Mouse (Mus musculus): ENCODE data around the gene Tll2.

Gene Tll2

GRCm38 (mm10) chr19:41086700-41087099 lies 119.9 kb downstream of the Tll2 start:
- peak; percentile 76 to 77 for DNase-seq

GRCm38 (mm10) chr19:41086289-41086688 lies 120.3 kb downstream of the Tll2 start:
- DNase-seq, result no peak

- no peak for DNase-seq
These were observed 123.0 kb downstream of the Tll2 start for GRCm38 (mm10) chr19:41083646-41084045.

DNA sequence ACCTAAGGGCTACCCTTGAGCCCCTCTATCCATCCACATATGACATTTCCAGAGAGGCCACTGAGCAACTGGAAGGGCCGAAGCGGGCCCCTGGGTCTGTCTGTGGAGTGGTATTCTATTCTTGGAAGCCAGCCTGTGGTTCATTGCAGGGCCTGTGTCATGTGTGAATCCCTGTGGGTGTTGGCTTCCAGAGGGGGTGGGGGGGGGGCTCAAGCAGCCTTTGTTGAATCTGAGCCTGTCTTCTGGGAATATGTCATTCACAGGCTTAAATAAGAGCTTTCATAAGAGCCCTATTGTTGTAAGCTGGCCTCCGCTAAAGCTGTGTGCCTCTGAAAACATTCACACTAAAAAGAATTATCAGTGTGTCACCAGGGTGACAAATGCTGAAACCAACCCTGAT lies 125.0 kb downstream of the Tll2 start:
- DNase-seq, result no peak

- DNase-seq, result no peak
These were observed 129.7 kb downstream of the Tll2 start, which contains the start of gene Opalin for GRCm38 (mm10) chr19:41076906-41077305. TSS of gene Opalin (minus strand) at chr19:41077113.

DNA sequence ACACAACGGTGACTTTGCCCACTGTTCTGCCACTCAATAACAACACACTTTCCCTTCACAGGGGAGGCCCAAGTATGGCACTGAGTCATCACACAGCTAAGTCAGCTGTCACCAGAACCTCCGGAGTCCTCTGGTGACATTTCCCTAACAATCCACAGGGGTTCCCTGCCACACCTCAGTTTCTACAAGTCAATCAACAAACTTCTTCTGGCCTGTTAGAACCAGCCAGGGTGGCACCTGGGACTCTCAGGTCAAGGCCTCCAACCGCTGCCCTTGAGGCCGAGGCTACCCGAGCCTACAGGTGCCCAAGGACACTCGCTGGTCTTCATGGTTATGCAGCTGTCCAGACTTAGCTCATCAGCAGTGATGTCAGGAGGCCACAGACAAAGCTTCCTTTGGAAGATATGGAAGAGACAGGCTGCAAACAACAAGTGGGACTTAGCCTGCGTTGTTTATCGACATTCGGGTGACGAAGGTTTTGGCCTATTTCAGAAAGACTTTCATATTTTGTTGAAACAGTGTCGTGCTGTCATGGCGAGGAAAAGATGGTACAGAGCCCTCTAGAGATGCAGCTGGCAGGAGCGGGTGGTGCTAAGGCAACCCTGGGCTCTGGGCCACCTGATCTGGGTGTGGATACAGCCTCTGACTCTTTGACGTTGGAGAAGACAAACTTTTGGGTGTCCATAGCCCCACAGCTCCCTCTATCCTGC lies 132.7 kb downstream of the Tll2 start:
- DNase-seq, result no peak

- DNase-seq, result peak; percentile 94 to 95
These were observed 135.1 kb downstream of the Tll2 start for GRCm38 (mm10) chr19:41071500-41071899.

- no peak for DNase-seq
These were observed 151.9 kb downstream of the Tll2 start for GRCm38 (mm10) chr19:41054702-41055101.

GRCm38 (mm10) chr19:41053530-41053929 lies 153.1 kb downstream of the Tll2 start:
- peak; percentile 54 to 61 for DNase-seq

DNA sequence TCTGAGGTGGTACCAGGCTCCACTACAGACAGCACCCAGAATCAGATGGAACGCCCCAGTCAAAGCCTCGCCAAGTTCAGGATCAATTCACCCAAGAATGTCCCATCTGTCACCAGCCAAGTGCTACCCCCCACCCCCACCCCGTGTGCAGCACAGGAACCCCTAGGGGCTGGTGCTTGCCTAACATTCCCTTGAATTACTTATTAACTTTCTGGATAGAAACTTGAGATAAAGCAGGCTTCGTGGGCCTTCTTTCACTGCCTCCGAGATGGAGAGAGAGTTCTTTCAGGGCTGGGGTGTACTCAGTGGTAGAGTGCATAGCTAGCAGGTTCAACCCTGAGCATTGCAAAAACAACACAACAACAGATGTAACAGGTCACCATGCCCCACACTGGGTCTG lies 154.4 kb downstream of the Tll2 start:
- peak in 1 of 2 experiments; percentile 28 for DNase-seq

DNA sequence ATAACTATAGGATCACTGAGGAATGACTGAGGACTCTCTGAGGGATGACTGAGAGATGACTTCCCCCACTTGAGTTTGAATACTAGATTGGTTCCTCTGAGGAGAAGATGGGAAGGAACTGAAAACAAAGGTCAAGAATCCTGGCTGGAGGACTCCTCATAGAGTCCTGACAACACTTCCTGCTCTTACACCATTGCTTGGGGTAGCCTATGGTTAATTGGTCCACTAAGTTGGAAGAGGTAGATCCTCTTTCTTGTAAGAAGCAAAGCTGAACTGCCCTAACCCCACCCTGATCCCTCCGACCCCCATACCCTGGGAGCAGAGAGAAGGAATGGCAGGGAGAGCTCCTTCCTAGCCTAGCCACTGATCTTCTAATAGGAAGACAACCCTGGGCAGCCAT lies 154.9 kb downstream of the Tll2 start:
- no peak for DNase-seq

DNA sequence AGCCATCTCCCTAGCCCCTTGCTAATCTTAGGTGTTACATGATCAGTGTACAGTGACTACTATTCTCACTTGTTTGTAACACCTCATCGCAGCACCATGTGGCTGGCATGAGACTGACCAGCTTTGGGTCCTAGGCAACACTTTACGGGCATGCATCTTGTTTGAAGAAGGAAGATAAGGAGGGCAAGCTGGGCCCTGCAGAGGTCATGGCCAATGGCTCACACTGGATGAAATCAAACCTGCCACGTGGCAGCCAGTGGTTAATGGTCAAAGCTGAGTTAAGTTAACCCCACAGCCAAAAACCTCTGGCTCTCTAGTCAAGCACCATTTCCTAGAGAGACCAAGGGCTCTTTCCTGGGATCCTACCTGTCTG lies 158.5 kb downstream of the Tll2 start:
- DNase-seq, result no peak

GRCm38 (mm10) chr19:41047437-41048186 lies 159.0 kb downstream of the Tll2 start:
- no peak for DNase-seq

DNA sequence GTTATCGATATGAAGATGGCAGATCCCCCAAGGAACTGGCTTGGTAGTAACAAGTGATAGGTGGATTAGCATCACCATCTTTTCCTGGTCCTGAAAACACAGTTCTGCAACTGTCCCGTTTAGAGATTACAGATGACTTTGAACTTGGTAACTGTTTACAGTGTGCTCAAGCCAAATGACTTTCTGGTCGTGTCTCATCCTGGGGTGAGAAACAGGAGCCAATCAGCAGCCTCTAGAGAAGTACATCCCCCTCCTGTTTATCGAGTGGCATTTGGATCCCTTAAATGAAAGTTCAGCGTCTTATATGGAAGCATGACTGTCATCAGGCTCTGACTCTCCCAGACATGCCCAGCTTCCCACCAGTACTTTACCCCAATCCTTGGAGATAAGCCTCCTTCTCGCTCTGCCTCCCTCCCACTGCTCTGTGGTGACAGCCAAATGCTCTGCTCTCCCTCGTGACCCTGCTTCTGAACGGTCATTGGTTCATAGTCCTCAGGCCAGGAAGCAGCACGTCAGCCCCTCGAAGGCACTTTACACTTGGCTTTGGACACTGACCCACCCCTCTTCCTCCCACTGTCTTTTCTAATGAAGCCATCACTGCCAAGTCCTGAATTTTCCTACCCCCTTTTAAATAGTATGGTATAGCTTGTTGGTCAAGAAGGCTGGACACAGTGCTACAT lies 161.4 kb downstream of the Tll2 start:
- no peak for DNase-seq

- no peak for DNase-seq
These were observed 167.5 kb downstream of the Tll2 start for GRCm38 (mm10) chr19:41039110-41039509.

- DNase-seq, result peak in 1 of 2 experiments; percentile 16
These were observed 170.7 kb downstream of the Tll2 start for GRCm38 (mm10) chr19:41035809-41036551.

All from kidney, postnatal 4 days (tissue).